Mouse (Mus musculus): ENCODE measurements around the gene Dnah2. TPM values are rescaled to one million over a fixed set of nuclear protein-coding genes. Genes with fewer than 3 reads are reported as not detected.

Gene Dnah2
- total and polyA plus RNA-seq, 2 experiments from 2014 or later = 3.9 to 9.5 TPM

GRCm38 (mm10) chr11:69443328-69443727, 105.6 kb downstream of the Dnah2 start:
- 64% methylated on average over 5 of the region's 5 CpGs for WGBS
- TF ChIP-seq CTCF (IDR thresholded peaks at IDR 0.05) = no peak
- H3K27me3 ChIP-seq (ENCODE audit: insufficient read depth, low read length) = no peaks in the 10 kb centered on the region
- no peak overlapping the region for H3K4me3 ChIP-seq (ENCODE audit: low read depth, low read length)
- H3K36me3 ChIP-seq (ENCODE audit: insufficient read depth, low read length) = no peaks in the 10 kb centered on the region
- no peaks in the 10 kb centered on the region for H3K9me3 ChIP-seq (ENCODE audit: low read length)
- H3K4me1 ChIP-seq (ENCODE audit: insufficient read depth, low read length) = peaks cover 6% of the 10 kb centered on the region; the same call in 1 of the 2 replicates
- DNase-seq (ENCODE audit: low spot score) (no peak), ATAC-seq (ENCODE audit: low FRiP score) (no peak)
- no peak overlapping the region for H3K4me2 ChIP-seq (ENCODE audit: low read depth, low read length, poor library complexity, severe bottlenecking)
- H3K9ac ChIP-seq (replicated peaks; ENCODE audit: low read length, poor library complexity, severe bottlenecking) = no peak overlapping the region
- no peak overlapping the region for H3K27ac ChIP-seq (ENCODE audit: low read depth, low read length)

DNA sequence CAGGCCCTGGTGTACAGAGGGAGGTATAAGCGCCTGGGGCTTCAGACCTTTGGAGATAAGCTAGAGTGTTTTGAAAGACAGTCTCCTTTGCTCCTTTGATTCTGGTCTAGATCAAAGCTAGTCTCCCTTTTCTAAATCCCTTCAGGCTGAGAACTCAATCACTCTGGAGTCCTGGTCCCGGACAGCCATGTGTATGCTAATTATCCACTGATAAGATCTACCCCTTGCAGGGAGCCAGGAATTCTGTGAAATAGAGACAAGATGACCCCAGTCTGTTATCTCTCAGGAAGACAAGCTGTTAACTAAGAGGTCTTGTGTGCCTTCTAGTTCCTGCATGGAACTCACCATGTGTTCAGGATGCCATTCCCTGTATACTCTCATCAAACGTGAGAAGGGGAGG, 111.6 kb downstream of the Dnah2 start:
- Histone ChIP-seq H3K27me3 (ENCODE audit: insufficient read depth, low read length) (no peaks in the 10 kb centered on the region), H3K4me1 (ENCODE audit: insufficient read depth, low read length) (no peaks in the 10 kb centered on the region), H3K36me3 (ENCODE audit: insufficient read depth, low read length) (no peaks in the 10 kb centered on the region), H3K4me2 (ENCODE audit: low read depth, low read length, poor library complexity, severe bottlenecking) (no peak overlapping the region), H3K4me3 (ENCODE audit: low read depth, low read length) (no peak overlapping the region), H3K9ac (replicated peaks; ENCODE audit: low read length, poor library complexity, severe bottlenecking) (no peak overlapping the region), H3K9me3 (ENCODE audit: low read length) (no peaks in the 10 kb centered on the region), H3K27ac (ENCODE audit: low read depth, low read length) (no peak overlapping the region)
- TF ChIP-seq CTCF (IDR thresholded peaks at IDR 0.05) = no peak
- ATAC-seq (ENCODE audit: low FRiP score) (no peak), DNase-seq (ENCODE audit: low spot score) (no peak)
- 43% methylated on average over 3 of the region's 3 CpGs for WGBS

GRCm38 (mm10) chr11:69433189-69433588, 115.7 kb downstream of the Dnah2 start:
- no peak for TF ChIP-seq CTCF (IDR thresholded peaks at IDR 0.05)
- DNase-seq (ENCODE audit: low spot score) = no peak
- Histone ChIP-seq H3K4me3 (ENCODE audit: low read depth, low read length) (no peak overlapping the region), H3K36me3 (ENCODE audit: insufficient read depth, low read length) (no peaks in the 10 kb centered on the region), H3K4me2 (ENCODE audit: low read depth, low read length, poor library complexity, severe bottlenecking) (no peak overlapping the region), H3K27me3 (ENCODE audit: insufficient read depth, low read length) (no peaks in the 10 kb centered on the region), H3K27ac (ENCODE audit: low read depth, low read length) (no peak overlapping the region), H3K9ac (replicated peaks; ENCODE audit: low read length, poor library complexity, severe bottlenecking) (no peak overlapping the region), H3K9me3 (ENCODE audit: low read length) (no peaks in the 10 kb centered on the region), H3K4me1 (ENCODE audit: insufficient read depth, low read length) (no peaks in the 10 kb centered on the region)
- no peak for ATAC-seq (ENCODE audit: low FRiP score)
- 65% methylated on average over 6 of the region's 6 CpGs for WGBS

DNA sequence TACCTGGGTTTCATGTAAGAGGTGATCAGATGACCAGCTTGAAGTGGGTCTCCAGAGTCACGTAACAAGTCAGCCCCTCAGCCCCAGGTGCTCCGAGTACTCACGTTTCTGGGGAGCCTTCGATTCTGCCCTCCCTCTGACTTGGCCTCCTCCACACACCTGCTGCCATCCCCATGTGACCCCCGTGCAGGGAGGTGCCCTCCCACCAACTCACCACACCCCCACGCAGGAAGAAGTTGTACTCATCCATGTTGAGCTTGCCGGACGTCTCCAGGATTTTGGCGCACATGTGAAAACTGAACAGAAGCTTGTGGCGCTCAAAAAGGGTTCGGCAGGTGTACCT, 116.3 kb downstream of the Dnah2 start:
- H3K9ac ChIP-seq (replicated peaks; ENCODE audit: low read length, poor library complexity, severe bottlenecking) = no peak overlapping the region
- no peaks in the 10 kb centered on the region for H3K27me3 ChIP-seq (ENCODE audit: insufficient read depth, low read length)
- H3K9me3 ChIP-seq (ENCODE audit: low read length) = no peaks in the 10 kb centered on the region
- no peaks in the 10 kb centered on the region for H3K4me1 ChIP-seq (ENCODE audit: insufficient read depth, low read length)
- ATAC-seq (ENCODE audit: low FRiP score) = no peak
- no peak for DNase-seq (ENCODE audit: low spot score)
- H3K4me2 ChIP-seq (ENCODE audit: low read depth, low read length, poor library complexity, severe bottlenecking) = no peak overlapping the region
- no peak overlapping the region for H3K4me3 ChIP-seq (ENCODE audit: low read depth, low read length)
- no peak overlapping the region for H3K27ac ChIP-seq (ENCODE audit: low read depth, low read length)
- H3K36me3 ChIP-seq (ENCODE audit: insufficient read depth, low read length) = no peaks in the 10 kb centered on the region
- TF ChIP-seq CTCF (IDR thresholded peaks at IDR 0.05) = no peak
- WGBS = 69% methylated on average over 11 of the region's 11 CpGs

DNA sequence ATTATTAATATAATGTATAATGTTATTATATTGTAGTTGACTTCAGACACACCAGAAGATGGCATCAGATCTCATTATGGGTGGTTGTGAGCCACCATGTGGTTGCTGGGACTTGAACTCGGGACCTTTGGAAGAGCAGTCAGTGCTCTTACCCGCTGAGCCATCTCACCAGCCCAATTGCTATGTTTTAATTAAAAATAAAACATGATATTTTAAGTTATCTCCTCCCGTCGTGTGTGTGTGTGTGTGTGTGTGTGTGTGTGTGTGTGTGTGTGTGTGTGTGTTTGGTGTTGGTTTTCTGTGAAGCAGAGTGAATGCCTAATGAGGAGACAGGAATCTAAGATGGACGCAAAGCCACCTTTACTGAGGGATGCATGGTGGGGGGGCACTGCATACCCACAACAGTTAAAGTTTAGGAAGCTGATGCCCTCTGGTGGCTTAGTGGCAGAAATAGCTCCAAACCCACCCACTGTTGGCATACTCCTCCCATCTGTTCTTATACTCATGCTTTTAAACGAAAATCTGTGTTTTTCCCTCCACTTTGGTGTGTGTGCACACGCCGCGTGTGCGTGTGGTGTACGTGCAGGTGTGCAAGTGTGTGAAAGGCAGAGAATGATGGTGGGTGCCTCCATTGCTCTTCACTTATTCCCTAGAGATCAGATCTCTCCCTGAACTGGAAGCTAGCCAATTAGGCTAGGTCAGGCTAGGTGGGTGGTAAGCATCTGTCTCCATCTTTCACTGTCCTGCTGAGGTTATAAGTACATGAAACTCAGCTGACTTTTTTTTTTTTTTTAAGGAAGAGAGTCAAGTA, 116.9 kb downstream of the Dnah2 start:
- DNase-seq (ENCODE audit: low spot score) = peak; percentile 95
- Histone ChIP-seq H3K4me1 (ENCODE audit: insufficient read depth, low read length) (no peaks in the 10 kb centered on the region), H3K4me3 (ENCODE audit: low read depth, low read length) (no peak overlapping the region), H3K9me3 (ENCODE audit: low read length) (no peaks in the 10 kb centered on the region), H3K9ac (replicated peaks; ENCODE audit: low read length, poor library complexity, severe bottlenecking) (no peak overlapping the region), H3K4me2 (ENCODE audit: low read depth, low read length, poor library complexity, severe bottlenecking) (no peak overlapping the region), H3K27ac (ENCODE audit: low read depth, low read length) (no peak overlapping the region), H3K27me3 (ENCODE audit: insufficient read depth, low read length) (no peaks in the 10 kb centered on the region), H3K36me3 (ENCODE audit: insufficient read depth, low read length) (no peaks in the 10 kb centered on the region)
- 41% methylated on average over 11 of the region's 11 CpGs for WGBS
- peak; percentile 80 for ATAC-seq (ENCODE audit: low FRiP score)
- TF ChIP-seq CTCF (IDR thresholded peaks at IDR 0.05) = peak; percentile 86

DNA sequence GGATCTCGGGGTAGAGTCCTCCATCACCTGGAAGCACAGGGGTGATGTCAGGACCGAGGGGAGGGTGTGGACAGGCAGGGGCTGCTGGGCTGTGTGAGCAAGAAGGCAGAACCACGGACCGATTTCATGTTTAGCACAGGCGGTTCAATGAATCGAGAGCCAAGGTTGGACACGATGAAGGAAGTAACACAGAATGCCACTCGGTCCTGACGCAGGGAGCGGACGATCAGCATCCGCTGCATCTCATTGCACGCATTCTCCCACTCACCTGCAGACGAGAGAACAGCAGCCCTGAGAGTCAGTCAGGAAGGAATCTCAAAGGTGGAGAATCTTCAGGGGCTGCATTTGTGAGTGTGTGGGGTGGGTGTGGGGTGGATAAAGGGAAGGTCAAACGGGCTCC, 118.3 kb downstream of the Dnah2 start:
- Histone ChIP-seq H3K27ac (ENCODE audit: low read depth, low read length) (no peak overlapping the region), H3K4me2 (ENCODE audit: low read depth, low read length, poor library complexity, severe bottlenecking) (no peak overlapping the region), H3K4me1 (ENCODE audit: insufficient read depth, low read length) (no peaks in the 10 kb centered on the region), H3K9ac (replicated peaks; ENCODE audit: low read length, poor library complexity, severe bottlenecking) (no peak overlapping the region), H3K4me3 (ENCODE audit: low read depth, low read length) (no peak overlapping the region), H3K36me3 (ENCODE audit: insufficient read depth, low read length) (no peaks in the 10 kb centered on the region), H3K27me3 (ENCODE audit: insufficient read depth, low read length) (no peaks in the 10 kb centered on the region), H3K9me3 (ENCODE audit: low read length) (no peaks in the 10 kb centered on the region)
- no peak for TF ChIP-seq CTCF (IDR thresholded peaks at IDR 0.05)
- ATAC-seq (ENCODE audit: low FRiP score) (no peak), DNase-seq (ENCODE audit: low spot score) (no peak)
- WGBS = 88% methylated on average over 15 of the region's 15 CpGs
